Mouse (Mus musculus) thymus, adult 2 months (tissue): ENCODE measurements at regions not wholly inside any gene's neighbourhood (a gene's known extent, or its start where the extent isn't known, plus 50 kb on each side); places are given as distances from the start of the nearest gene placed in this dataset.

ENCODE experiments used
- CTCF ChIP-seq: fragments of 200-500 bp; IDR thresholded peaks from 2 replicates; pipeline ENCODE4 v1.5.1; 2012; ENCODE audit warnings: mild to moderate bottlenecking, control low read depth, low read length, moderate library complexity, borderline replicate concordance; ENCODE audit not compliant: control insufficient read depth, poor library complexity, insufficient read depth; ENCODE audit errors: extremely low read depth
- POLR2A ChIP-seq: fragments of 200-500 bp; IDR thresholded peaks from 2 replicates; pipeline ENCODE4 v1.6.1; 2012; ENCODE audit warnings: mild to moderate bottlenecking, low read length, control low read depth, moderate library complexity; ENCODE audit not compliant: control insufficient read depth, poor library complexity, insufficient read depth; ENCODE audit errors: extremely low read depth

DNA sequence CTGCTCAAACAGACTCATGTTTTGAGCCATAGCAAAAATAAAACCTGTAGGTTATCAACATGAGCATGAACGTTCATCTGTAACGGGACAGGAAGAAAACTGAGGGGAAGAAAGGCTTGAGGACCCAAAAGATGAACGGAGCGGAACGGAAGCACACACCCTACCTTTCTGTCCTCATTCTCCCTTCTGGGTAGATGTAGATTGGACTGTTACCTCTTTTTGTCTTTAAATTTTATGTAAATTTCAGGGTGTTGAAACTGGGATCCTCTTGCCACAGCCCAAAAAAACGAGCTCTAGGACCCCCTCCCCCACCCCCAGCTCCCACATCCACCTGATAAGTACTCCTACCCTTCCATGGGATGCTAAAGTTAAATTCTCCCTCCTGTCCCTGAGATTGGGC, 107.8 kb upstream of the Ipo5 start:
- TF ChIP-seq POLR2A (no peak), CTCF (no peak)
